Mouse (Mus musculus) kidney, embryonic 16.5 days (tissue): ENCODE results near the gene Olfr1309. TPM values are rescaled to one million over a fixed set of nuclear protein-coding genes. Genes with fewer than 3 reads are reported as not detected.
"Not testable (repeated sequence)": the region's sequence is repeated elsewhere in the genome, so short reads cannot be mapped to it uniquely, and the experiment has no call there.

Source experiments
- ATAC-seq: fragments of 200-750 bp; cut with Nextera tagmentation; 2 replicates; pipeline ENCODE4 v1.8.0; 2017; ENCODE audit warnings: moderate TSS enrichment; ENCODE audit not compliant: low FRiP score, low TSS enrichment
- H3K27ac ChIP-seq: fragments of 300-500 bp; sonication (generic); 2 replicates; pipeline ENCODE4 v1.5.1; 2014; ENCODE audit warnings: low read length
- H3K27me3 ChIP-seq: fragments of 300-500 bp; sonication (generic); 2 replicates; pipeline ENCODE4 v1.6.1; 2014; ENCODE audit warnings: low read length, control low read depth, mixed read lengths; ENCODE audit not compliant: insufficient read depth
- H3K36me3 ChIP-seq: fragments of 300-500 bp; sonication (generic); 2 replicates; pipeline ENCODE4 v1.6.1; 2014; ENCODE audit warnings: low read length, control low read depth, mixed read lengths; ENCODE audit not compliant: insufficient read depth
- H3K4me1 ChIP-seq: fragments of 300-500 bp; sonication (generic); 2 replicates; pipeline ENCODE4 v1.6.1; 2014; ENCODE audit warnings: low read length, control low read depth, mixed read lengths; ENCODE audit not compliant: insufficient read depth
- H3K4me2 ChIP-seq: fragments of 300-500 bp; sonication (generic); replicated peaks from 2 replicates; pipeline ENCODE4 v1.6.1; 2014; ENCODE audit warnings: low read depth, low read length
- H3K4me3 ChIP-seq: fragments of 300-500 bp; sonication (generic); 2 replicates; pipeline ENCODE4 v1.5.1; 2014; ENCODE audit warnings: mild to moderate bottlenecking, low read length
- H3K9ac ChIP-seq: fragments of 300-500 bp; sonication (generic); replicated peaks from 2 replicates; pipeline ENCODE4 v1.6.1; 2014; ENCODE audit warnings: low read length
- H3K9me3 ChIP-seq: fragments of 300-500 bp; sonication (generic); 2 replicates; pipeline ENCODE4 v1.6.1; 2016; ENCODE audit warnings: low read length, control low read depth
- WGBS: fragments of 180-500 bp; shearing (Covaris S2); extraction: QIAGEN DNeasy Blood & Tissue Kit; methylation state at CpG from one replicate; pipeline ENCODE4 v1.1.7; 2014; 5-methylcytosine and 5-hydroxymethylcytosine counted together
- polyA plus RNA-seq: library from polyadenylated mRNA; unstranded; fragments of >200 nt; fragmentation: Nextera tagmentation; extraction: Ambion mirVana; gene quantifications from 2 replicates; pipeline ENCODE4 v1.2.1, GENCODE M21; 2015

Olfr1309 gene
- not detected in 2 replicates for polyA plus RNA-seq

GRCm38 (mm10) chr2:111990181-111990580 is at the start of gene Olfr1309:
Olfr1309 (minus strand) TSS chr2:111990281.
- Histone ChIP-seq H3K4me2 (no peak within 1 kb of the TSS), H3K27me3 (no peaks in the 10 kb centered on the region), H3K4me1 (no peaks in the 10 kb centered on the region), H3K9me3 (no peaks in the 10 kb centered on the region), H3K36me3 (no peaks in the 10 kb centered on the region), H3K4me3 (no peak within 1 kb of the TSS), H3K9ac (no peak within 1 kb of the TSS), H3K27ac (no peak within 1 kb of the TSS)
- 66% methylated on average over 1 of the region's 1 CpGs for WGBS
- ATAC-seq = no peak

- not testable (repeated sequence) for H3K27me3 ChIP-seq, H3K9ac ChIP-seq, H3K27ac ChIP-seq, H3K36me3 ChIP-seq, H3K4me1 ChIP-seq, H3K4me2 ChIP-seq, H3K4me3 ChIP-seq, H3K9me3 ChIP-seq
- peak; percentile 86 for ATAC-seq
- WGBS = 47% methylated on average over 6 of the region's 6 CpGs
Measured at GRCm38 (mm10) chr2:112026971-112027370, 36.9 kb upstream of the Olfr1309 start.

GRCm38 (mm10) chr2:112024312-112024711 is 34.2 kb upstream of the Olfr1309 start, which contains the start of gene Olfr1311:
Olfr1311 (minus strand) TSS chr2:112024412.
- ATAC-seq = no peak
- no peak within 1 kb of the TSS for H3K9ac ChIP-seq
- H3K4me2 ChIP-seq = no peak within 1 kb of the TSS
- no peak within 1 kb of the TSS for H3K27ac ChIP-seq
- H3K9me3 ChIP-seq = no peaks in the 10 kb centered on the region
- 90% methylated on average over 2 of the region's 2 CpGs for WGBS
- H3K27me3 ChIP-seq = no peaks in the 10 kb centered on the region
- H3K4me3 ChIP-seq = no peak within 1 kb of the TSS
- no peaks in the 10 kb centered on the region for H3K4me1 ChIP-seq
- H3K36me3 ChIP-seq = no peaks in the 10 kb centered on the region

GRCm38 (mm10) chr2:112014900-112015299 is 24.8 kb upstream of the Olfr1309 start:
- Histone ChIP-seq H3K9ac (no peak overlapping the region), H3K27me3 (no peaks in the 10 kb centered on the region), H3K36me3 (no peaks in the 10 kb centered on the region), H3K4me2 (no peak overlapping the region), H3K4me3 (no peak overlapping the region), H3K4me1 (no peaks in the 10 kb centered on the region), H3K9me3 (no peaks in the 10 kb centered on the region), H3K27ac (no peak overlapping the region)
- WGBS = 80% methylated on average over 3 of the region's 3 CpGs
- no peak for ATAC-seq

GRCm38 (mm10) chr2:112012608-112013007 is 22.5 kb upstream of the Olfr1309 start, which contains the start of gene Olfr1310:
Olfr1310 (minus strand) TSS chr2:112012708.
- no peaks in the 10 kb centered on the region for H3K36me3 ChIP-seq
- H3K4me3 ChIP-seq = no peak within 1 kb of the TSS
- no peaks in the 10 kb centered on the region for H3K9me3 ChIP-seq
- no peak within 1 kb of the TSS for H3K4me2 ChIP-seq
- H3K4me1 ChIP-seq = no peaks in the 10 kb centered on the region
- no peak for ATAC-seq
- H3K27me3 ChIP-seq = no peaks in the 10 kb centered on the region
- H3K27ac ChIP-seq = no peak within 1 kb of the TSS
- H3K9ac ChIP-seq = no peak within 1 kb of the TSS

GRCm38 (mm10) chr2:111964844-111965243 is 25.2 kb downstream of the Olfr1309 start, which contains the start of gene Olfr1308:
Olfr1308 (minus strand) TSS chr2:111964944.
- H3K27me3 ChIP-seq = no peaks in the 10 kb centered on the region
- WGBS = 45% methylated on average over 1 of the region's 1 CpGs
- no peaks in the 10 kb centered on the region for H3K36me3 ChIP-seq
- H3K27ac ChIP-seq = no peak within 1 kb of the TSS
- H3K4me1 ChIP-seq = no peaks in the 10 kb centered on the region
- H3K4me2 ChIP-seq = no peak within 1 kb of the TSS
- ATAC-seq = no peak
- no peak within 1 kb of the TSS for H3K4me3 ChIP-seq
- H3K9me3 ChIP-seq = no peaks in the 10 kb centered on the region
- no peak within 1 kb of the TSS for H3K9ac ChIP-seq

- WGBS = 82% methylated on average over 1 of the region's 1 CpGs
Measured at GRCm38 (mm10) chr2:111949340-111949739, 40.7 kb downstream of the Olfr1309 start, which contains the start of gene Olfr1307. Olfr1307 (minus strand) TSS chr2:111949440.

More at GRCm38 (mm10) chr2:111949340-111949739, 40.7 kb downstream of the Olfr1309 start, which contains the start of gene Olfr1307:
- H3K9ac ChIP-seq = no peak within 1 kb of the TSS
- H3K4me3 ChIP-seq = no peak within 1 kb of the TSS
- H3K4me1 ChIP-seq = no peaks in the 10 kb centered on the region
- ATAC-seq = no peak
- H3K27ac ChIP-seq = no peak within 1 kb of the TSS
- no peak within 1 kb of the TSS for H3K4me2 ChIP-seq
- H3K27me3 ChIP-seq = no peaks in the 10 kb centered on the region
- no peaks in the 10 kb centered on the region for H3K9me3 ChIP-seq
- H3K36me3 ChIP-seq = no peaks in the 10 kb centered on the region

Other genes starting within 250 kb of the Olfr1309 start
- not detected in 2 replicates for gene Olfr1301, start 239.3 kb downstream of the Olfr1309 start, polyA plus RNA-seq
- not detected in 2 replicates for gene Olfr1302, start 212.9 kb downstream of the Olfr1309 start, polyA plus RNA-seq
- not detected in 2 replicates for gene Olfr1303, start 169.9 kb downstream of the Olfr1309 start, polyA plus RNA-seq
- gene Olfr1305, start 113.1 kb downstream of the Olfr1309 start, polyA plus RNA-seq = not detected in 2 replicates
- not detected in 2 replicates for gene Olfr1306, start 74.0 kb downstream of the Olfr1309 start, polyA plus RNA-seq
- not detected in 2 replicates for gene Olfr1307, start 40.8 kb downstream of the Olfr1309 start, polyA plus RNA-seq
- gene Olfr1308, start 25.3 kb downstream of the Olfr1309 start, polyA plus RNA-seq = not detected in 2 replicates
- gene Olfr1310, start 22.4 kb upstream of the Olfr1309 start, polyA plus RNA-seq = not detected in 2 replicates
- not detected in 2 replicates for gene Olfr1311, start 34.1 kb upstream of the Olfr1309 start, polyA plus RNA-seq
- not detected in 2 replicates for gene Olfr1312, start 60.0 kb upstream of the Olfr1309 start, polyA plus RNA-seq
- not detected in 2 replicates for gene Olfr1313, start 87.6 kb upstream of the Olfr1309 start, polyA plus RNA-seq
- not detected in 2 replicates for gene Olfr1314, start 106.5 kb upstream of the Olfr1309 start, polyA plus RNA-seq
- gene Olfr1315-ps1, start 125.2 kb upstream of the Olfr1309 start, polyA plus RNA-seq = not detected in 2 replicates
- gene Olfr1316, start 144.7 kb upstream of the Olfr1309 start, polyA plus RNA-seq = not detected in 2 replicates
- not detected in 2 replicates for gene Olfr1317, start 150.0 kb upstream of the Olfr1309 start, polyA plus RNA-seq
- not detected in 2 replicates for gene Olfr1318, start 163.9 kb upstream of the Olfr1309 start, polyA plus RNA-seq
- gene Lpcat4, start 249.2 kb upstream of the Olfr1309 start, polyA plus RNA-seq = 28.0 and 30.0 TPM in 2 replicates